Mouse (Mus musculus) CH12.LX (cell line): ENCODE results near the gene March5.

Experiments used
- CHD1 ChIP-seq: IDR thresholded peaks from 2 replicates; pipeline ENCODE4 v1.6.1; 2012; ENCODE audit warnings: low read depth, low read length, improper control_type of control experiment, inconsistent platforms
- POLR2A ChIP-seq: IDR thresholded peaks from 2 replicates; pipeline ENCODE4 v1.6.1; 2011; ENCODE audit warnings: low read depth, mild to moderate bottlenecking, improper control_type of control experiment, low read length
- RAD21 ChIP-seq: IDR thresholded peaks from 2 replicates; pipeline ENCODE4 v1.6.1; 2011; ENCODE audit warnings: low read depth, mild to moderate bottlenecking, low read length, improper control_type of control experiment, moderate library complexity

GRCm38 (mm10) chr19:37192475-37193058 lies 14.8 kb upstream of the March5 start:
- TF ChIP-seq POLR2A (no peak), RAD21 (no peak), CHD1 (no peak)
